Mouse (Mus musculus) cerebellum, postnatal 36 days (tissue): ENCODE measurements around the gene Art5.

Experiments
- DNase-seq, 2 experiments: peaks; one replicate each; pipeline ENCODE4 v3.0.0; 2021 to 2022; ENCODE audit warnings: mixed read lengths in 2 of 2

The Art5 gene

GRCm38 (mm10) chr7:102109171-102109570 is at the start of gene Art5:
TSS of gene Art5 (minus strand) at chr7:102109489.
- no peak for DNase-seq

DNA sequence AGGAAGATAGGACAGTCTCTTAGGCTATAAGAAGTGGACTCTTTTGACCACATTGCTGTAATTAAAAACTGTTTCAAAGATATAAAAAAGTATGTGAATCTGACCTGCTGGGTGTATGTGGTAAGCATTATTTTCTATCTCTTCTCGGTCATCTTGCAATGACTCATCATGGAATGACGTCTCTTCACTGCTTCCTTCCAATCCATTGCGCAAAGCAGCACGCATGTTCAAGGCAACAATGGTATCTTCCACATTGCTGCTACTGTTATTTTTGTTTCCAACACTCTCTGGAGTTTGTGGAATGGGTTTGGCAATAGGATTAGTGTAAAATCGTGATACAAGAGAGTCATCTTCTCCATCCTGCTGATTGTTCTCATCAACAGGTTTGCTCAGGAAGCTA is 44.4 kb upstream of the Art5 start:
- no peak for DNase-seq

DNA sequence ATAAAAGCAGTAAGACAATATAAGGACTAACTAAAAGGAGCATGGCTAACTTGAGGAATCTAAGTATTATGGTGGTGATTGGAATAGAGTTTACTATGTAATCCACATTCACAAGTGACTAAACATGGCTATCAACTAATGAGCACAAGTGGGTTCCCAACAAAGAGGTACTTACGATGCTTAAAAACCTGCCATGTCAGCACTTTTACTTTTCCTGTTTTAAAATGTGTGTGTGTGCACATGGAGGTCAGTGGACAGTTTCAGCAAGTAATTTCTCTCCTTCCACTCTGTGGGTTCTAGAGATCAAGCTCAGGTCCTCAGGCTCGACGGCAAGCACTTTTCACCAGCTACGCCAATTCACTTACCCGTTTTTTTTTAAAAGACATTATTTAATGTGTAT is 28.6 kb upstream of the Art5 start:
- DNase-seq, result no peak

- DNase-seq, result peak; percentile 25 to 26
These were observed 28.2 kb upstream of the Art5 start for GRCm38 (mm10) chr7:102137464-102137863.

- DNase-seq, result no peak
These were observed 23.1 kb upstream of the Art5 start for GRCm38 (mm10) chr7:102132395-102132794.

GRCm38 (mm10) chr7:102120326-102120725 is 11.0 kb upstream of the Art5 start:
- no peak for DNase-seq

GRCm38 (mm10) chr7:102117382-102117781 is 8.1 kb upstream of the Art5 start:
- DNase-seq, result no peak

- DNase-seq, result no peak
These were observed 7.5 kb upstream of the Art5 start, which contains the start of gene Chrna10 for GRCm38 (mm10) chr7:102116579-102117331. TSS of gene Chrna10 (minus strand) at chr7:102116828.

- no peak for DNase-seq
These were observed 4.0 kb upstream of the Art5 start for GRCm38 (mm10) chr7:102113151-102113729.

DNA sequence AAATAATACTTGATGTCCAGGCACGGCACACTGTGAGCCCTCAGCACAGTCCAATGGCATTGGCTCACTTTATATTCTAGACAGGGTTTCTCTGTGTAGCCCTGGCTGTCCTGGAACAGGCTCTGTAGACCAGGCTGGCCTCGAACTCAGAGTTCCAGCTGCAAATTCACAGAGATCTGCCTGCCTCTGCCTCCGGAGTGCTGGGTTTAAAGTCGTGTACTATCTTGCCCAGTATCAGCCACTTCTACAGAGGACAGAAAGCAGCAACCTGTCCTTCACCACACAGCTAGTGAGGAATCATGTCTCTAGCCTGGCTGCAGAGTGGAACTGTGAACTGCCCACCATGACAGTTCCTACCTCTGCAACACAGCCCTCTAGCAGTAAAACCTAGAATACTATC is 457 bp upstream of the Art5 start:
- DNase-seq, result no peak

- no peak for DNase-seq
These were observed 1.1 kb downstream of the Art5 start for GRCm38 (mm10) chr7:102108206-102108605.

DNA sequence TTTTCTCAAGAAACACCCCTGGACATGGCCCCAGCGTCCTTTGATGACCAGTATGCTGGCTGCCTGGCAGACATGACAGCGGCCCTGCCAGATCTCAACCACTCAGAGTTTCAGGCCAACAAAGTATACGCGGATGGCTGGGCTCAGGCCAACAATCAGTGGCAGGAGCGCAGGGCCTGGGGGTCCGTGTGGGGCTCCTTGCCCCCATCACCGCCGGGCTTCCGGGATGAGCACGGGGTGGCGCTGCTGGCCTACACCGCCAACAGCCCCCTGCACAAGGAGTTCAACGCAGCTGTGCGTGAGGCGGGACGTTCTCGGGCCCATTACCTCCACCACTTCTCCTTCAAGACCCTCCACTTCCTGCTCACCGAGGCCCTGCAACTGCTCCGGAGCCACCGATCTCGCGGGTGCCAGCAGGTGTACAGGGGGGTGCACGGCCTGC is 2.6 kb downstream of the Art5 start:
- DNase-seq, result no peak

GRCm38 (mm10) chr7:102104126-102104525 is 5.2 kb downstream of the Art5 start:
- DNase-seq, result peak; percentile 39 to 48

DNA sequence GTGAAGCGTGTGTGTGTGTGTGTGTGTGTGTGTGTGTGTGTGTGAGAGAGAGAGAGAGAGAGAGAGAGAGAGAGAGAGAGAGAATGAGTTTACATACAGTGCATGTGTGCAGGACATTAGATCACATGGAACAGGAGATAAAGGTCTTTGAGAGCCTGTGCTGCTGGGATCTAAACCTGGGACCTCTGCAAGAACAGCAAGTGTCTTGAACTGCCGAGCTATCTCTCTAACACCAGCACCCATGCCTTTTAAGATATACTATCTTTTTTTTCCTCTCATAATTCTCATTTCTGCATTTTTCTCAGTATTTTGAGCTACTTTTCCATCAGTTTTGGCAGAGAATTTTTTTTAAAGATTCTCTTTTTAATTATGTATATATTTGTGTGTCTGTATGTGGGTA is 5.7 kb downstream of the Art5 start:
- DNase-seq, result no peak

GRCm38 (mm10) chr7:102102696-102103095 is 6.6 kb downstream of the Art5 start:
- no peak for DNase-seq

DNA sequence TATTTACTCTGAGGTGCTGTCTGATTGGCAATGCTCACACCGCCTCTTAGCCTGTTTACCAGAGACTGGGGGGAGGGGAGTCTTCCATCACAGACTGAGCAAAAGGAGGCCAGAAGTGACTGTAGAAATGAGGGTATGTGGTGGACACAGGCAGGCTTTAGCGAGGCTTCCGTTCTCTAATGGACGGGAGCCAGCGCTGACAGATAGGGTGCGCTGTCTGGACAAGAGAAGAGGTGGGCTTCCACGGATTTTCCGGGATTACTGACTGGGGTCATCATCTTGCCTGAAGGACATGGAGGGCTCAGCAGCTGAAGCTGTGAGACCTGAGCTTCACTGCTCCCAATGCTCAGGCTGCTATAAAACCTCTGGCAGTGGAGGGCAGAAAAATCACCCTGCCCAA is 7.0 kb downstream of the Art5 start:
- DNase-seq, result no peak

DNA sequence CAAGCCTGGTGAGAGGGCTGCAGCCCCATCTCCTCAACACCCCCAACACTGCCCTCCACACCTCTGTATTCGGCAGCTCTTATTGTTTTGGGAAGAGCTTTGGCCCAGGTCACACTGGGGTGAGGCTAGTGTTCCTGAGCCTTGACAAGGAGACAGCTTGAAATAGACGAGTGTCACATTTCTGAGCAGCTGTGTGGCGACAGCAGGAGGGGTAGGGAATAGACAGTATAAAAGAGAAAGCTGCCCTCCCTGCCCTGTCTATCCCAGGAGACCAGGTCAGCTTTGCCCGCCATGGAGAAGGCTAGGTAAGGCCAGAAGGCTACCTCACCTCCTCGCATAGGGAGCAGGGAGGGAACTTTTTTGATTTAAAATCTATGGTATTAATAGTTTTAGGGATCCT is 7.8 kb downstream of the Art5 start, which contains the start of gene Art1:
Gene Art1 (plus strand): TSS at position 257 of the 400 bp plus-strand sequence.
- no peak for DNase-seq

- DNase-seq, result no peak
These were observed 8.4 kb downstream of the Art5 start for GRCm38 (mm10) chr7:102100868-102101267.

- no peak for DNase-seq
These were observed 9.3 kb downstream of the Art5 start for GRCm38 (mm10) chr7:102099760-102100661.

GRCm38 (mm10) chr7:102087336-102087735 is 22.0 kb downstream of the Art5 start:
- peak in 1 of 2 experiments; percentile 30 for DNase-seq

DNA sequence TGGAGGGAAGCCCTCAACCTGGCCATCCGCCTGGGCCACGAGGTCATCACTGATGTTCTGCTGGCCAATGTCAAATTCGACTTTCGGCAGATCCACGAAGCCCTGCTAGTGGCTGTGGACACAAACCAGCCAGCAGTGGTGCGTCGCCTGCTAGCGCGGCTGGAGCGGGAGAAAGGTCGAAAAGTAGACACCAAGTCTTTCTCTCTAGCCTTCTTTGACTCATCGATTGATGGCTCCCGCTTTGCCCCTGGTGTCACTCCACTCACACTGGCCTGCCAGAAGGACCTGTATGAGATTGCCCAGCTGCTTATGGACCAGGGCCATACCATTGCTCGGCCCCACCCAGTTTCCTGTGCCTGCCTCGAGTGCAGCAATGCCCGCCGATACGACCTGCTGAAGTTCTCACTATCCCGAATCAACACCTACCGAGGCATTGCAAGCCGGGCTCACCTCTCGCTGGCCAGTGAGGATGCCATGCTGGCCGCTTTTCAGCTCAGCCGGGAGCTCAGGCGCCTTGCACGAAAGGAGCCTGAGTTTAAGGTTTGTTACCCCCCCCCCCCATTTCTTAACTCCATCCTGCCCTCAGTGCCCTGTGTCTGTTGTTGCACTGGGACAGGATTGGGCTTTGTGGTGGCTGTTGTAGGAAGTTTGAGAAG is 25.1 kb downstream of the Art5 start:
- no peak for DNase-seq

DNA sequence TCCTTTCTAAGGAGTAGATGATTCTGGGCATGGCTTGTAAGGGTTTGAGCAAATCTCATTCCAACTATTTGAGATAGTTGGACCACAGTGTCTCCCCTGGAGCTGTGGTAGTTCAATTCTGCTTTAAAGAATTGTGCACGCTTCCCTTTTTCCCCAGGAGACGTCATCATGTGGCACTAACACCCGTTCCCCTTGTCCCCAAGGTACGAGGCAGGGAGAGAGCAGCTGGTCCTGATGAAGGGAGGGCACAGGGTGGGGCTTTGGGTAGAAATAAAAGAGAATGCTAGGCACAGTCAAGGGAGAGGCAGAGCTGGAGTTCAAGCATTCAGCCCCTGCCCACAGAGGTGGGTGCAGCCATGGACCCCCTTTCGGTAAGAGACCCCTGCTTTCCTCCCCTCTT is 26.5 kb downstream of the Art5 start, which contains the start of gene Trpc2:
Gene Trpc2 (plus strand): TSS at position 301 of the 400 bp plus-strand sequence.
- DNase-seq, result no peak

GRCm38 (mm10) chr7:102081784-102082183 is 27.5 kb downstream of the Art5 start:
- DNase-seq, result no peak
